Mouse (Mus musculus): ENCODE measurements around the gene Igf2bp2.

Igf2bp2 gene

DNA sequence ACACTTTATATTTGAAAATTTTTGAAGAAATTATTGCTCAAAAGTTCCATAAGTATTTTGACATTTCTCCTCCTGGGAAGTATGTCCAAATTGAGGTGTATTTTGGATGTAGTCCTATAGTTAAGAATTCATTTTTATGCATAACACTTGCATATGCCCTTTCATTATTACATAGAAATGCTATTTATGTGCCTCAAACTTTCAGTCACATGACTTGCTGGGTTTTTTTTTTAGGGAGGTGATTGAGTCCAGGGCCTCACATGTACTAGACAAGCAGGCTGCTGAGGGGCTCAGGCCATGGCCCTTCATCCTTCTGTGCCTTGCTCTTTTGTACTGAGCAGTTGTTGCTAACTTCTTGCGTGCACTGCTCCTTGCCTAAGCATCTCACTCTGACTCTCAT, 123.1 kb downstream of the Igf2bp2 start:
- DNase-seq (ENCODE audit: low read depth, low spot score) = no peak

DNA sequence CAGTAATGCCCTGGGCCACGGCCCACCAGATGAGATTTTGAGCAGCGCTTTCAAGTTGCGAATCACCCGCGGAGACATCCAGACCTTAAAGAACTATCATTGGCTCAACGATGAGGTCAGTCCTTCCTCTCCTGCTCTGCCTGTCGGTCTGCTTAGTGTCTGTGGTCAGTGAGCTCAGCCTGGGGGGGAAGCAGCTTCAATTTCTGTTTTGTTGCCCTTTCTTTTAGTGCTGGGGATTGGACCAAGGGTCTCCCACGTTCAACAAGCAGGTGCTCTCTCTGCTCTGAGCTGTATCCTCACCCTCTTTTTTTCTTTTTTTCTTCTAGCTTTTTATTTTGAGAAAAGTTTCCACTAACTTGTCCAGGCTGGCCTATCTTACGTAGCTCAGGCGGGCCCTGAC, 124.5 kb downstream of the Igf2bp2 start:
- no peak for DNase-seq (ENCODE audit: low read depth, low spot score)

DNA sequence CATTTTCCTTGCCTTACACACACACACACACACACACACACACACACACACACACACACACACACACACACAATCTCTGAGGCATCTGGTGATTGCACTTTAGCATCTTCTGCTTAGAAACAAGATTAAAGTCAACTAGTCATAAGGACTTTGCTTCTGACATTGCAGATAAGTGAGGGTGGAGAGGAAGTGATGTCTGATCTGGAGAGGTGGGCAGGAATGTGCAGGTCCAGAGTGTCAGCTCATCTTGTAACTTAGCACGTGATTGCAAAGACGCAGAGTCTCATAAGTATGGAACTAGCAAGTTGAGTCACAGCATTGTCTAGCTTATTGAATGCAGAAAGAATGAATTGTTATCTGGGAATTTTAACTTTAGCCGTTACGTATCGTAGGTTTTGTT, 135.6 kb downstream of the Igf2bp2 start:
- no peak for DNase-seq (ENCODE audit: low read depth, low spot score)

DNA sequence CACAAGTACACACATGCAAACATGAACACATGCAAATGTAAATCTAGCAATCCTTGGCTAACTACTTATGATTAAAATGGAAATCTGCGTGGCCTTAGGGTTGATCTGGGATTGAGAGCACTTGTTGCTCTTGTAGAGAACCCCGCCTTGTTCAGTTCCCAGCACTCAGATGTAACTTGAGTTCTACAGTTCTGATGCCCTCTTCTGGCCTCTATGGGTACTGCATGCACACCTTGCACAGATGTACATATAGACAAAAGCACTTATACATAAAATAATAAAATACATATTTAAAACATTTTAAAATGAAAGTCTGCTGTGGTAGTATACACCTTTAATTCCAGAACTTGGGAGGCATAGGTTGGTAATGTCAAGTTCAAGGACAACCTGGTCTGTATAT, 141.0 kb downstream of the Igf2bp2 start:
- DNase-seq (ENCODE audit: low read depth, low spot score) = peak; percentile 38

DNA sequence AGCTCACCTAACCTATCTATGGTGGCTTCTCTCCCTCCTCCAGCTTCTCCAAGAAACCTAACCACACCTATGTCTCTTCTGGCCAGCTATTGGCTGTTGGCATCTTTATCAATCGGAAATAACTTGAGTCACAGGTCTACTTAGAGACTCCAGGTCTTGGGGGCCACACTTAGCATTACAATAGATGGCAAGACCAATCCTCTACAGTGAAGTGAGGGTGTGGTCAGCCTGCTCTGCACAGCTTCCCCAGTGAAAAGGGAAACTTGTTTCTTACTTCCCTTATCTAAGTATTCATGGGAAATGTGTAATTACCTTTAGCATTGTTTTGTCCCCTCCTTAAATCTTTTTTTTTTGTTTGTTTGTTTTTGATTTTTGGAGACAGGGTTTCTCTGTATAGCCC, 147.5 kb downstream of the Igf2bp2 start:
- no peak for DNase-seq (ENCODE audit: low read depth, low spot score)

DNA sequence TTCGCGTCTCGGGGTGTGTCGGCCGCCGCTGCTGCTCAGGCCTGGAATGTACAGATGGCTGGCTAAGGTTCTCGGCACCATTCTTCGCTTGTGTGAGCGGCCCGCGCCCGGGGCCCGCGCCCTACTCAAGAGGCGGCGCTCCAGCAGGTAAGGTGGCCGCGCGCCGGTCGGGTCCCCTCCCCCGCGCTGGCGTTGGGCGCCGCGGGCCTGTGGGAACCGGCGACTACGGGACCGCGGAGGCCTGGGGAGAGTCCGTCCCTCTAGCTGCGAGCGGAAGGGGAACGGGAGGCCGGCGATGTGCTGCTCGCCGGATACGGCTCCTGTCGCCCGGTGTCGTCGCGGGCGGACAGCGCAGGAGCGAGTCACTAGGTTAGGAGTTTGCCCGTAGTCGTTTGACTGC, 153.5 kb downstream of the Igf2bp2 start:
- DNase-seq (ENCODE audit: low read depth, low spot score) = no peak

DNA sequence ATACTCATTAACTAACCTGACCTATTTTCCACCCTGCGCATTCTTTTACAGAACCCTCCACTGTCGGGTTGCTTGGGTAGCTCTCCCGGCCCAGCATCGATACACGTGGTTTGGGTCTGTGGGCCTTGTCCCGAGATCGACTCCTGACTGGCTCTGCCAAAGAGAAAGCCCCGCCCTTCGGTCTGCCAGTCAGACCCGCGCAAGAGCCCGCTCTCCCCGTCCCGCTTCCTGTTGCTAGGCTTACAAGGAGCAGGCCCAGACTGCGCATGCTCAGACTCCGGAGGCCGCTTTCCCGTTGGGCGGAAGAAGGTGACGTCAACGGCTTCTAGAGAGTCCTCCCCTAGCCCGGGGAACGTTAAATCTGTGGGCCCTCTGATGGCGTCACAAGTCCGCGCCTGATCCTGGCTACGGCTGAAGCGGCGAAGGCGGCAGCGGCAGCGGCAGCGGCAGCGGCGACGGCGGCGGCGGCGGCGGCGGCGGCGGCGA, 154.0 kb downstream of the Igf2bp2 start, which contains the start of gene Senp2:
Senp2 (plus strand) TSS at position 386 of the 486 bp plus-strand sequence.
- DNase-seq (ENCODE audit: low read depth, low spot score) = peak; percentile 100
